Mouse (Mus musculus) CH12.LX (cell line): Measurements from ENCODE around the gene Miip. TPM values are rescaled to one million over a fixed set of nuclear protein-coding genes. Genes with fewer than 3 reads are reported as not detected.

Experiments
- DNase-seq: peaks from one replicate; pipeline ENCODE4 v3.0.0-alpha.2; 2013; ENCODE audit errors: extremely low read depth
- H3K27ac ChIP-seq: 2 replicates; pipeline ENCODE4 v1.5.1; 2012; ENCODE audit warnings: low read depth, mild to moderate bottlenecking, control low read depth, moderate library complexity; ENCODE audit not compliant: insufficient read depth
- H3K27me3 ChIP-seq: replicated peaks from 2 replicates; pipeline ENCODE3; 2012; ENCODE audit warnings: inconsistent platforms
- H3K36me3 ChIP-seq, 2 experiments: replicated peaks in 1 of 2; 2 replicates each; pipeline versions ENCODE3 to v1.6.1; 2012; ENCODE audit warnings: inconsistent platforms in 1 of 2, low read length in 1 of 2, mild to moderate bottlenecking in 1 of 2, mixed read lengths in 1 of 2, moderate library complexity in 1 of 2; ENCODE audit not compliant: control insufficient read depth in 1 of 2, insufficient read depth in 1 of 2
- H3K4me1 ChIP-seq, 2 experiments: 2 replicates each; pipeline ENCODE4 v1.6.1; 2012; ENCODE audit warnings: inconsistent platforms in 1 of 2, moderate library complexity in 1 of 2; ENCODE audit not compliant: insufficient read depth in 2 of 2, control insufficient read depth in 1 of 2
- H3K4me2 ChIP-seq: 2 replicates; pipeline ENCODE4 v1.6.1; 2012; ENCODE audit warnings: low read depth, mild to moderate bottlenecking, control low read depth; ENCODE audit not compliant: poor library complexity, insufficient read depth, severe bottlenecking
- H3K4me3 ChIP-seq, 3 experiments: fragments of 150-350 bp in 1 of 3; sonication (generic) in 1 of 3; replicated peaks in 1 of 3; 2 replicates each; pipeline versions ENCODE3 to v1.5.1; 2011 to 2012; ENCODE audit warnings: low read depth in 2 of 3, low read length in 2 of 3, mild to moderate bottlenecking in 2 of 3, moderate library complexity in 2 of 3, control low read depth in 1 of 3, improper control_type of control experiment in 1 of 3, inconsistent platforms in 1 of 3, mixed read lengths in 1 of 3; ENCODE audit not compliant: poor library complexity in 1 of 3
- H3K79me2 ChIP-seq: replicated peaks from 2 replicates; pipeline ENCODE4 v1.6.1; 2012; ENCODE audit warnings: mild to moderate bottlenecking, moderate library complexity; ENCODE audit not compliant: control insufficient read depth, poor library complexity, insufficient read depth, severe bottlenecking; ENCODE audit errors: extremely low read depth
- H3K9ac ChIP-seq: 2 replicates; pipeline ENCODE4 v1.6.1; 2012; ENCODE audit warnings: low read depth, mild to moderate bottlenecking, control low read depth, moderate library complexity; ENCODE audit not compliant: insufficient read depth
- H3K9me3 ChIP-seq: replicated peaks from 2 replicates; pipeline ENCODE3; 2012; ENCODE audit warnings: low read length, inconsistent platforms, mixed read lengths
- CHD1 ChIP-seq: IDR thresholded peaks from 2 replicates; pipeline ENCODE4 v1.6.1; 2012; ENCODE audit warnings: low read depth, low read length, improper control_type of control experiment, inconsistent platforms
- CHD2 ChIP-seq: IDR thresholded peaks from 2 replicates; pipeline ENCODE4 v1.6.1; 2011; ENCODE audit warnings: low read length, improper control_type of control experiment
- ELF1 ChIP-seq: IDR thresholded peaks from 2 replicates; pipeline ENCODE4 v1.6.1; 2014; ENCODE audit warnings: low read depth, mild to moderate bottlenecking, inconsistent platforms, low read length, improper control_type of control experiment
- ETS1 ChIP-seq: conservative IDR thresholded peaks from 2 replicates; pipeline ENCODE4 v1.6.1; 2012; ENCODE audit warnings: low read depth, mild to moderate bottlenecking, inconsistent platforms, low read length, improper control_type of control experiment, moderate library complexity
- IRF4 ChIP-seq: IDR thresholded peaks from 2 replicates; pipeline ENCODE4 v1.6.1; 2014; ENCODE audit warnings: low read depth, mild to moderate bottlenecking, inconsistent platforms, low read length, improper control_type of control experiment
- KAT2A ChIP-seq: IDR thresholded peaks from 2 replicates; pipeline ENCODE4 v1.6.1; 2012; ENCODE audit warnings: low read length, improper control_type of control experiment, inconsistent platforms; ENCODE audit not compliant: insufficient replicate concordance
- MEF2A ChIP-seq: IDR thresholded peaks from 2 replicates; pipeline ENCODE4 v1.6.1; 2014; ENCODE audit warnings: low read depth, mild to moderate bottlenecking, inconsistent platforms, low read length, improper control_type of control experiment, borderline replicate concordance
- NRF1 ChIP-seq: IDR thresholded peaks from 2 replicates; pipeline ENCODE4 v1.6.1; 2014; ENCODE audit warnings: low read depth, mild to moderate bottlenecking, inconsistent platforms, low read length, improper control_type of control experiment, moderate library complexity
- POLR2A ChIP-seq: IDR thresholded peaks from 2 replicates; pipeline ENCODE4 v1.6.1; 2011; ENCODE audit warnings: low read depth, mild to moderate bottlenecking, improper control_type of control experiment, low read length
- POLR2AphosphoS2 ChIP-seq: IDR thresholded peaks from 2 replicates; pipeline ENCODE4 v1.6.1; 2011; ENCODE audit warnings: low read depth, low read length, improper control_type of control experiment
- SMC3 ChIP-seq: IDR thresholded peaks from 2 replicates; pipeline ENCODE4 v1.6.1; 2011; ENCODE audit warnings: low read depth, low read length, improper control_type of control experiment
- TCF12 ChIP-seq: IDR thresholded peaks from 2 replicates; pipeline ENCODE4 v1.6.1; 2014; ENCODE audit warnings: low read depth, mild to moderate bottlenecking, inconsistent platforms, low read length, improper control_type of control experiment
- UBTF ChIP-seq: IDR thresholded peaks from 2 replicates; pipeline ENCODE4 v1.6.1; 2012; ENCODE audit warnings: low read depth, mild to moderate bottlenecking, inconsistent platforms, low read length, improper control_type of control experiment, moderate library complexity
- ZC3H11A ChIP-seq: IDR thresholded peaks from 2 replicates; pipeline ENCODE4 v1.6.1; 2012; ENCODE audit warnings: low read depth, mild to moderate bottlenecking, inconsistent platforms, low read length, improper control_type of control experiment
- ZKSCAN1 ChIP-seq: IDR thresholded peaks from 2 replicates; pipeline ENCODE4 v1.6.1; 2012; ENCODE audit warnings: low read depth, inconsistent platforms, low read length, improper control_type of control experiment, borderline replicate concordance
- dilution Hi-C: fragments of 300-500 bp; cut with MboI; formaldehyde crosslinking; loops from 2 replicates; pipeline ENCODE4 v1.14.3; 2020; ENCODE audit warnings: low sequenced_read_pairs; ENCODE audit not compliant: extremely low pct_unique_long_range_greater_than_20kb, extremely low pct_ligation_motif_present
- in situ Hi-C: fragments of 300-500 bp; cut with MboI; formaldehyde crosslinking; loops from 3 replicates; pipeline ENCODE4 v1.14.3; 2019; ENCODE audit warnings: low sequenced_read_pairs, low pct_ligation_motif_present, low pct_unique_long_range_greater_than_20kb, mixed read lengths
- polyA plus RNA-seq: library from polyadenylated mRNA; unstranded; fragments of >175 nt; gene quantifications from 2 replicates; pipeline ENCODE4 v1.2.1, GENCODE M21; 2012; ENCODE audit warnings: low read depth; ENCODE audit not compliant: insufficient read length
- total RNA-seq, 2 experiments: library from RNA; depleted of rRNA; stranded (reverse); fragments of 300-350 nt in 1 of 2; fragments of >200 nt in 1 of 2; gene quantifications; 2 replicates each; pipeline ENCODE4 v1.2.3; 2012 to 2014

Miip gene
- total and polyA plus RNA-seq, 3 experiments = 31.5 to 58.8 (median 46.6) TPM

DNA sequence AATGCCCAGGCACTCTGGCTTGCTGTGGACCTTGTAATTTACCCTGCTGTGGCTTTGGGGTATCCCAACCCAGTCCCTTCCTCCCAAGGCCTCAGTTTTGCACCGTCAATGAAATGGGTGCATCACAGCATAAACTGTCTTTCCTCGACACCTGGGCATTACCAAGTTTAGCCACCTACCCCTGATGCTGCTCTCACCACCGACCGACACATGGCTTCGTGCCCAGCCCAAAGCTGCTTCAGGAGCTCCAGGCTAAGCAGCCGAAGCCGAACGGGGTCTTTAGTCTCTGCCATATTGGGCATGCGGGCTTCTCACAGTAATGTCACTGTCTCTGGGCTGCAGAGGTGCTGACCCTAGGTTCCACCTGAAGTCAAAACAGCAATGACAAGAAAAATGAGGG lies 2.6 kb downstream of the Miip start:
- H3K4me2 ChIP-seq = no peak overlapping the region
- H3K9me3 ChIP-seq = no peaks in the 10 kb centered on the region
- in situ Hi-C loops (no loop called here), dilution Hi-C loops (no loop called here)
- H3K79me2 ChIP-seq = peaks cover 25% of the 10 kb centered on the region
- H3K27me3 ChIP-seq = no peaks in the 10 kb centered on the region
- peaks cover 0 to 28% of the 10 kb centered on the region in 2 experiments; a peak in 2 of 4 replicates for H3K4me1 ChIP-seq
- peaks cover 42 to 57% of the 10 kb centered on the region in 2 experiments for H3K36me3 ChIP-seq
- no peak overlapping the region for H3K4me3 ChIP-seq
- no peak for DNase-seq
- no peak overlapping the region for H3K9ac ChIP-seq
- H3K27ac ChIP-seq = no peak overlapping the region
- no peak for TF ChIP-seq ZC3H11A
- no peak for TF ChIP-seq ZKSCAN1
- no peak for TF ChIP-seq NRF1
- no peak for TF ChIP-seq TCF12
- no peak for TF ChIP-seq UBTF
- no peak for TF ChIP-seq MEF2A
- TF ChIP-seq IRF4 = no peak
- no peak for TF ChIP-seq POLR2A
- no peak for TF ChIP-seq ETS1
- no peak for TF ChIP-seq POLR2AphosphoS2

DNA sequence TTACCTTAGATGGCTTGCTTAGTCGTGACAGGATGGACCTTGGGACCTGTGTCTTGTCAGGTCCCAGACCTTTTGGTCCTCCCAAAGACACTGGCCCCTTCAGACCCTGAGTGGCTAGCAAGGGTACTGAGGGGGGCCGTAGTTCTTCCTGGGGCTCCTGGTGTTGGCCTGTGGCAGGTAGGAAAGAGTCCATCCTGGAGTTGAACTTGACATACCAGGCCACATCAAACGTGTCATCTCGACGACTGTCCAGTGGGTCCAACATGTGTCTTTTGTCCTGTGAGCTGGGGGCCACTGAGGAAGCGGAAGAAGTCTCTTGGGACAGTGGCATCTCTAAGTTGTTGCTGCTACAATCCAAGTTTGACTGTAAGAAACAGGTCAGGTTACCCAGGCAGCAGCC lies 3.0 kb downstream of the Miip start:
- H3K27me3 ChIP-seq = no peaks in the 10 kb centered on the region
- H3K4me2 ChIP-seq = no peak overlapping the region
- no peak overlapping the region for H3K27ac ChIP-seq
- dilution Hi-C loops = no loop called here
- peaks cover 0 to 28% of the 10 kb centered on the region in 2 experiments; a peak in 2 of 4 replicates for H3K4me1 ChIP-seq
- no peaks in the 10 kb centered on the region for H3K9me3 ChIP-seq
- DNase-seq = no peak
- in situ Hi-C loops = no loop called here
- peaks cover 46 to 60% of the 10 kb centered on the region in 2 experiments for H3K36me3 ChIP-seq
- H3K79me2 ChIP-seq = peaks cover 25% of the 10 kb centered on the region
- no peak overlapping the region for H3K4me3 ChIP-seq
- TF ChIP-seq CHD1 (no peak), CHD2 (no peak), KAT2A (no peak), SMC3 (no peak), ELF1 (no peak)
- H3K9ac ChIP-seq = no peak overlapping the region
